Mouse (Mus musculus) liver, embryonic 15.5 days (tissue): Measurements from ENCODE around the gene Kctd20. TPM values are rescaled to one million over a fixed set of nuclear protein-coding genes. Genes with fewer than 3 reads are reported as not detected.

Experiments
- ATAC-seq: fragments of 200-750 bp; cut with Nextera tagmentation; 2 replicates; pipeline ENCODE4 v1.8.0; 2017; ENCODE audit warnings: moderate number of reproducible peaks, mild to moderate bottlenecking, moderate library complexity; ENCODE audit not compliant: insufficient read depth
- H3K27ac ChIP-seq: fragments of 300-500 bp; sonication (generic); replicated peaks from 2 replicates; pipeline ENCODE4 v1.5.1; 2015; ENCODE audit warnings: mild to moderate bottlenecking, inconsistent platforms
- H3K27me3 ChIP-seq: fragments of 300-500 bp; sonication (generic); 2 replicates; pipeline ENCODE4 v1.6.1; 2015; ENCODE audit warnings: mild to moderate bottlenecking, inconsistent platforms
- H3K36me3 ChIP-seq: fragments of 300-500 bp; sonication (generic); replicated peaks from 2 replicates; pipeline ENCODE4 v1.6.1; 2015; ENCODE audit warnings: moderate library complexity, mild to moderate bottlenecking, inconsistent platforms
- H3K4me1 ChIP-seq: fragments of 300-500 bp; sonication (generic); replicated peaks from 2 replicates; pipeline ENCODE4 v1.6.1; 2015; ENCODE audit warnings: inconsistent platforms
- H3K4me2 ChIP-seq: fragments of 300-500 bp; sonication (generic); 2 replicates; pipeline ENCODE4 v1.6.1; 2015; ENCODE audit warnings: moderate library complexity, mild to moderate bottlenecking, inconsistent platforms
- H3K4me3 ChIP-seq: fragments of 300-500 bp; sonication (generic); replicated peaks from 2 replicates; pipeline ENCODE4 v1.5.1; 2015; ENCODE audit warnings: mild to moderate bottlenecking, inconsistent platforms
- H3K9ac ChIP-seq: fragments of 300-500 bp; sonication (generic); 2 replicates; pipeline ENCODE4 v1.6.1; 2015; ENCODE audit warnings: moderate library complexity, mild to moderate bottlenecking, inconsistent platforms
- H3K9me3 ChIP-seq: fragments of 300-500 bp; sonication (generic); replicated peaks from 2 replicates; pipeline ENCODE4 v1.6.1; 2016; ENCODE audit warnings: inconsistent platforms
- WGBS: fragments of 180-500 bp; shearing (Covaris S2); methylation state at CpG from one replicate; pipeline ENCODE4 v1.1.7; 2015; ENCODE audit warnings: mixed read lengths; ENCODE audit not compliant: insufficient replicate concordance; 5-methylcytosine and 5-hydroxymethylcytosine counted together
- polyA plus RNA-seq: library from polyadenylated mRNA; unstranded; fragments of >200 nt; fragmentation: Nextera tagmentation; extraction: Ambion mirVana; gene quantifications from 2 replicates; pipeline ENCODE4 v1.2.1, GENCODE M21; 2015

The Kctd20 gene
- polyA plus RNA-seq, 1 experiment from 2014 or later, result 74.6 TPM

DNA sequence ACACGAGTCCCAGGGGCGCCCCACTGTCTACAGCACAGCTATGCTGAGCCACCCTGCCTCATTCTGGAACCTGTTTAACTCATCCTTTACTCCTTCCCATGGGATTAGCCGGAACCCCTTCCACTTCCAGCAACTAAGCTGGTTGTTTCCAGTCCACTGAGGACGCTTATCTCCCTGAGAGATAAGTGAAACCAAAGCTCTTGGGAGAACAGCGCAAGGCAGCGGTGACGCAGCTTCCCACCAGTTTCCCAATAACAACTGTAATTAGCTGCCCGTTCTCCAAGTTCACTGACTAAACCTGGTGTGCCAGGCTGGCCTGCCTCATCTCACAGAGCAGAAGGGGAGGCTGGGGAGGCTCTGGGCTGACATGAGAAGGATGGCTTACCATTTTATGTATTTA, 30.7 kb upstream of the Kctd20 start:
- no peaks in the 10 kb centered on the region for H3K36me3 ChIP-seq
- no peak overlapping the region for H3K9ac ChIP-seq
- H3K4me1 ChIP-seq, result 0 out of 2 replicates have a peak, but pooled peaks cover 13% of the 10 kb centered on the region
- H3K4me3 ChIP-seq, result no peak overlapping the region
- H3K27me3 ChIP-seq, result no peaks in the 10 kb centered on the region
- 48% methylated on average over 8 of the region's 8 CpGs for WGBS
- ATAC-seq, result no peak
- H3K27ac ChIP-seq, result no peak overlapping the region
- H3K4me2 ChIP-seq, result peak overlapping the region; percentile 15; the same call in 1 of the 2 replicates
- H3K9me3 ChIP-seq, result no peaks in the 10 kb centered on the region

GRCm38 (mm10) chr17:28922096-28922495, 29.7 kb upstream of the Kctd20 start:
- 0 out of 2 replicates have a peak overlapping the region, but pooled peaks have one; percentile 14 for H3K27ac ChIP-seq
- no peak overlapping the region for H3K4me3 ChIP-seq
- ATAC-seq, result no peak
- H3K4me1 ChIP-seq, result peaks cover 23% of the 10 kb centered on the region
- H3K9me3 ChIP-seq, result no peaks in the 10 kb centered on the region
- H3K27me3 ChIP-seq, result no peaks in the 10 kb centered on the region
- 20% methylated on average over 6 of the region's 6 CpGs for WGBS
- no peak overlapping the region for H3K9ac ChIP-seq
- H3K36me3 ChIP-seq, result no peaks in the 10 kb centered on the region
- no peak overlapping the region for H3K4me2 ChIP-seq

DNA sequence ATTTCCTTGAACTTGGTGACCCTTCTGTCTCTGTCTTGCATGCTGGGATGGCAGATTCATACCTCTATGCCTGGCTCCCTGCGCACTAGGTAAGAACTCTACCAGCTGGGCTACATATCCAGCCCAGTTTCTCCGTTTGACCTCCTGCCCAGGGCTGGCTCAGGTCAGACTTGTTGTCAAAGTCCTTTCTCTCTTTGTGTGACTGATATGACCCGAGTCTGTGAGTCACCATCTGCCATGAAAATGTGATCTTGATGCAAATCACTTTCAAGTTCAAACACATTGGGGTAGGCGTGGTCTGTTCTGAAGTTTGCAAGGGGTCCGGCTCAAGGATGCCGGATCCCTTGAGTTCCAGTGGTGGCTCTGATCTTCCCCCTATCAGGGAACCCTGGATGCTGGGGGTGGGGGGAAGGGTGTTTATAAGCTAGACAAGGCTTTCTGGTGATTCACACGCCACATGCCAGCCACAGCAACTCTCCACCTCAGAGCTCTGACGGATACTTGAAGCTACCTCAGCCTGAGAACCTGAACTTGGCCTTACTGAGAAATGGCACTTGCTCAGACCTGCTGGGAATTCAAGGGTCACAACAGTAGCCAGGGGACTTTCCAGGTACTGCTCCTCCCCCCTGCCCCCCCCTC, 26.7 kb upstream of the Kctd20 start:
- Histone ChIP-seq H3K9me3 (no peaks in the 10 kb centered on the region), H3K4me2 (no peak overlapping the region), H3K9ac (no peak overlapping the region), H3K27ac (no peak overlapping the region), H3K36me3 (no peaks in the 10 kb centered on the region), H3K27me3 (no peaks in the 10 kb centered on the region), H3K4me1 (peaks cover 50% of the 10 kb centered on the region), H3K4me3 (no peak overlapping the region)
- no peak for ATAC-seq
- WGBS, result 74% methylated on average over 8 of the region's 8 CpGs

- no peaks in the 10 kb centered on the region for H3K27me3 ChIP-seq
- no peak overlapping the region for H3K4me3 ChIP-seq
- H3K4me2 ChIP-seq, result no peak overlapping the region
- ATAC-seq, result no peak
- no peak overlapping the region for H3K27ac ChIP-seq
- H3K36me3 ChIP-seq, result no peaks in the 10 kb centered on the region
- WGBS, result 10% methylated on average over 13 of the region's 13 CpGs
- peaks cover 58% of the 10 kb centered on the region for H3K4me1 ChIP-seq
- no peak overlapping the region for H3K9ac ChIP-seq
- H3K9me3 ChIP-seq, result no peaks in the 10 kb centered on the region
Measured at GRCm38 (mm10) chr17:28926380-28926779, 25.4 kb upstream of the Kctd20 start.

DNA sequence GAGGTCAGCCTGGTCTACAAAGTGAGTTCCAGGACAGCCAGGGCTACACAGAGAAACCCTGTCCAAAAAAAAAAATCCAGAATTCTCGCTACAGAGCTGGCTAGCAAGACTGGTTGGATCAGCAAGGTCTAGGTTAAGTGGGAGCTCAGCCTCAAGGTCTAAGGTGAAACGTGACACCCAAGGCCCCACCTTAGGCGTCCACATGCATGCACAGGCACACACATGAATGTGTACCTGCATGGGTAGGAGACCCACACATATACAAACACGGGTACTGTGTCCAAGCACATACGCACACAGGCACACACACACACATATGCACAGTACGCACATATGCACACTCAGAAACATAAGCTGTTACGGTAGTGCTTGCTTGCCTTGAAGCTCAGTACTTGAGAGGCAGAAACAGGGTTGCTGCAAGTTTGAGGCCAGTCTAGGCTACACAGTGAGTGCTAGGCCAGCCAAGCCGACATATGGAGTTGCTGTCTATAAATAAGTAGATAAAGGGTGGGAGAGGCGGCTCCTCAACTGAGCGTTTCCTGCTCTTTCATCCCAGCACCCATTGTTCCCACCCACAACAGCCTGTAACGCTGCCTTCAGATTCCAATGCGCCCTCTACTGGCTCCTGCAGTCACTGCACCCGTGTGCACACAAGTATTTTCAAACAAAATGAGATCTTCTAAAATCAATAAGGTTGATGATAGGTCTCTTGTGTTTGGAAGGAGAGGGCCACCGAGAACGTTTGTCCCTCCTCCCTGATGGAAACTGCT, 24.7 kb upstream of the Kctd20 start:
- H3K27me3 ChIP-seq, result no peaks in the 10 kb centered on the region
- no peak overlapping the region for H3K9ac ChIP-seq
- H3K4me1 ChIP-seq, result peaks cover 62% of the 10 kb centered on the region
- H3K4me2 ChIP-seq, result no peak overlapping the region
- peak overlapping the region; percentile 100; the same call in 1 of the 2 replicates for H3K27ac ChIP-seq
- no peaks in the 10 kb centered on the region for H3K9me3 ChIP-seq
- H3K4me3 ChIP-seq, result no peak overlapping the region
- ATAC-seq, result no peak
- no peaks in the 10 kb centered on the region for H3K36me3 ChIP-seq
- WGBS, result 33% methylated on average over 15 of the region's 15 CpGs

DNA sequence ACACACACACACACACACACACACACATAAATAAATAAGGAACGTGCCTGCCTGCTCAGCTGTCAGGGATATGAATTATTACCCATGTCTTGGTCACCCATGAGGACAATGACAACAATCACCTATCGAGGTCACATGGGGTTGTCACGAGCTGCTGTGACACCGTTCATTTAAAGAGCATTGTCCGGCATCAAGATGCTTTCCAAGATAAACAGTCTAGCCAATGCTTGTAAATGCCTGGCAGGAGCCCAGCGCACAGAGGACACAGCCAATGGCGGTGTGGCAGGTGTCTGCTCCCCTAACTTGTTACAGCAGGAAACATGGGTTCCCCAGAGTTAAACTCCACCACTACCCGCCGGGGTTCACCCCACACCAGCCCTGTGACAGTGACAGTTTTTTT, 23.7 kb upstream of the Kctd20 start:
- Histone ChIP-seq H3K9me3 (no peaks in the 10 kb centered on the region), H3K4me2 (no peak overlapping the region), H3K27ac (peak overlapping the region; percentile 100), H3K9ac (no peak overlapping the region), H3K4me3 (no peak overlapping the region), H3K27me3 (no peaks in the 10 kb centered on the region), H3K4me1 (peaks cover 65% of the 10 kb centered on the region), H3K36me3 (no peaks in the 10 kb centered on the region)
- 69% methylated on average over 9 of the region's 9 CpGs for WGBS
- no peak for ATAC-seq

DNA sequence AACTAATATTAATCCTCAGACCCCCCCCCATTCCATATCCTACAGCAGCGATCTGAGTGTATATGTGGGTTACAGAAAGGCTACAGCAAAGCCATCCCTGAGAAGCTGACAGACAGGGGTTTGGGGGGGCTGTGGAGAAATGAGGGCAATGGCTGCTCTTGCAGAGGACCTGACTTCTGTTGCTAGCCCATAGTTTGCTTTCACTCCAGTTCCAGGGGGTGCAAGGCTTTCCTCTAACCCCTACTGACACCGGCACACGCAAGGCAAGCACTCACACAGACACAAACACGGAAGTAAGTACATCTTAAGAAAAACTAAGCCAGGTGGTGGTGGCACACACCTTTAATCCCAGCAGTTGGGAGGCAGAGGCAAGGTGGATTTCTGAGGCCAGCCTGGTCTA, 22.4 kb upstream of the Kctd20 start:
- Histone ChIP-seq H3K27me3 (no peaks in the 10 kb centered on the region), H3K4me3 (no peak overlapping the region), H3K27ac (peak overlapping the region; percentile 100), H3K9ac (peak overlapping the region; percentile 45; the same call in 1 of the 2 replicates), H3K36me3 (no peaks in the 10 kb centered on the region), H3K9me3 (no peaks in the 10 kb centered on the region), H3K4me1 (peaks cover 65% of the 10 kb centered on the region), H3K4me2 (no peak overlapping the region)
- no peak for ATAC-seq
- 85% methylated on average over 4 of the region's 4 CpGs for WGBS

DNA sequence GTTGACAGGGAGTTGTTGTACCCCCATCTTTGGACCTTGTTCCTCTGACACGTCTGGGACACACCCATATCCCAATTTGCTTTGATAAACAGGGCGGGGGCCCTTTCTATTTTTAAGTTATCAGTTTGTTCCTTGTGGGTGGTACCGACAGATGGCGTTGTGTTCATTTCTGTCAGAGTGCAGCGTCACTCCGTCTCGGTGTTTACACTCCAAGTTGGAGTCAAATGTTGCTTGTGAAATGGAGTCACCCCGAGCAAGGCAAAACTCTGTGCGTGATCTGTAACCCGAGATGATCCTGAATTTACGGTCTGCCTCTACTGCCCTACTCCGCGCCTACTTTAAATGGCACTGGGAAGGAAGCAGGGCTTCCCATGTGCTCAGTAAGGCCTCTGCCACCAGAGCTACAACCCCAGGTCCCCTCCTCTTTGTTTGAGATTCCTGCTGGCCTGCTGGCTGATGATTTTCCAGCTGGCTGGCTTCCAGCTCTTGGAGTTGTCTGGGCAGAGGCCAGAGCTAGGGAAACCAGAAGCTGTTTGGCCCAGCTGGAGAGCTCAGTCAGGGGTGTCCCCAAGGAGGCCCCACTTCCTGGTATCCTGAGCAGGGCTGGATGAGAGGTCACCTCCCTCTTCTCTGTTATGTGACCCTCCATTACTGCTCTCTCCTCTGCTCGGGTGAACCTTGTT, 21.2 kb upstream of the Kctd20 start:
- Histone ChIP-seq H3K9me3 (no peaks in the 10 kb centered on the region), H3K4me2 (peak overlapping the region; percentile 77), H3K36me3 (no peaks in the 10 kb centered on the region), H3K4me3 (peak overlapping the region; percentile 44), H3K27me3 (no peaks in the 10 kb centered on the region), H3K9ac (peak overlapping the region; percentile 74), H3K4me1 (peaks cover 65% of the 10 kb centered on the region), H3K27ac (peak overlapping the region; percentile 100)
- ATAC-seq, result peak; percentile 89
- WGBS, result 11% methylated on average over 14 of the region's 14 CpGs

DNA sequence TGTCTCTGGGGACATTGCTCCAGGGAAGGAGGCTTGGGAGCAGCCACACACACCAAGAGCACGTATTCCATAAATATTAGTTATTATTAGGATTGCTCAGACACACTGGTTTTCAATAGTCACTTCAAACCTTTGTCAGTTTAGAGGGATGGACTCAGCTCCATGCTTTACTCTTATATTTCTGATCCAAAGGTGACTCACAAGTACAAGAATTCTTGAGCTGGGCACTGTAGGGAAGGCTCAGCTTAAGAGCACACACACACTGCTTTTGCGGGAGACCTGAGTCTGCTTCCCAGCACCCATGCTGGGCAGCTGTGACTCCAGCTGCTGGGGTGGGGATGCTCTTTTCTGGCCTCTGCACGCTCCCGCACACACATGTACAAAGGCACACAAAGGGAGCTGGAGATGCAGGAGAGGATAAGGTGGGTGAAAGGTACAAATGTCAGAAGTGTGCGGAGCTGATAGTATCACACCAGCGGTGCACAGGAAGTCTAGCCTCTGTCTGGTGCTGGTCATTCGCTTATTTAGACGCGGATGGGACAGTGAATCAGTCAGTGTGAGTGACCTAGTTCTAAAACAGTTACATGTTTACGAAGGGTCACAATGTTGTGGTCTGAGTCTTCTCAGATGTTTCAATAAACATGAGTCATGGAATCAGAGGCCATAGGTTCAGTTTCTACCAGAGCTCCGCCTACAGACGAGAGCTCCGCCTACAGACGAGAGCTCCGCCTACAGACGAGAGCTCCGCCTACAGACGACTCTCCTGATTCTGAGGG, 20.1 kb upstream of the Kctd20 start:
- Histone ChIP-seq H3K4me3 (no peak overlapping the region), H3K4me1 (peaks cover 69% of the 10 kb centered on the region), H3K4me2 (no peak overlapping the region), H3K36me3 (no peaks in the 10 kb centered on the region), H3K9ac (peak overlapping the region; percentile 74; the same call in 1 of the 2 replicates), H3K27ac (peak overlapping the region; percentile 100), H3K9me3 (no peaks in the 10 kb centered on the region), H3K27me3 (no peaks in the 10 kb centered on the region)
- 84% methylated on average over 18 of the region's 18 CpGs for WGBS
- ATAC-seq, result no peak

DNA sequence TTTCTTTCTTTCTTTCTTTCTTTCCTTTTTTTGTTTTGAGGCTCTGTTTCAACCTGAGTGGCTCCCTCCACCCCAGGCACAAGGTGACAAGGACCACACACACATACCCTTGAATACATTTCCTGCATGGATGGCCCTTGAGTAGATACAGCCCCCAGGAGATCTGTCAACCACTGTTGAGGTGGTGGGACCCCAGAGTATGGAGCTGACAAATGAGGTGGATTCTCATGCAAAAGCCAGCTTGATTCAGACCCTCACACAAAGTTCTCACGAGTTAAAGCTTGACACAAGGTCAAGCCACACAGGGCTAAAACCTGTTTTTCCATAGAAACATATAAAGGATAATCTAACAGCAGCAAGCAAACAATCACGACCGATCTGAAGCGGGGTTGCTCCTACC, 19.5 kb upstream of the Kctd20 start:
- Histone ChIP-seq H3K27me3 (no peaks in the 10 kb centered on the region), H3K36me3 (no peaks in the 10 kb centered on the region), H3K4me1 (peaks cover 63% of the 10 kb centered on the region), H3K4me3 (no peak overlapping the region), H3K9ac (no peak overlapping the region), H3K9me3 (no peaks in the 10 kb centered on the region), H3K4me2 (no peak overlapping the region), H3K27ac (peak overlapping the region; percentile 100)
- no peak for ATAC-seq
- 85% methylated on average over 4 of the region's 4 CpGs for WGBS
